ENCODE assay signal across 22 mouse cellular contexts in the genomic region with DNA sequence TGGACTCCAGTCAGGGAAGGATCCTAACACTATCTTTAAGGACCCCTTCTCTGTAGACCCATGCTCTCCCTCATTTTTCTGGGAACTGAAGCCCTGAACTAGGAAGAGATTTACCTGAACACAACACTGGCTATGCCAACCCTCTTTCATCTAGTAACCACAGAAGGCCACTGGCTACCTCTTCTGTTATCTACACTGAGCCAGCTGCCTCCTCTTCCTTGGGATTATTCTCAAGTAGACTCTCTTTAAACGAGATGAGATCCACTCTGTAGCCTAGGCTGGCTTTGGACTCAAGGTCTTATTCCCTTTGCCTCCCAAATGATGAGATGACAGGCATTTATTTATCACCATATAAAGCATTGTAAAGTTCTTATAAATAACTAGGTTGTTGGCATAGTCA. TPM values are rescaled to one million over a fixed set of nuclear protein-coding genes. Genes with fewer than 3 reads are reported as not detected.
DNase-seq lines count a peak whose midpoint lies in the region; ATAC-seq and TF ChIP-seq lines count a peak whose summit lies in the region.
"Had no signal": no experiment of that assay in that cellular context is flagged by ENCODE, and none has a peak within 500 bp of the region (broad histone marks: within the 10 kb centered on the region; RNA-seq: fewer than 3 reads in every experiment).

No protein-coding gene starts in this region.

- DNase-seq in neural tube, embryonic 10.5 days (ENCODE audit: extremely low spot score, low spot score): no peak
- peak; percentile 27 for DNase-seq in liver
- DNase-seq in liver, postnatal 0 days: no peak
- no peak for DNase-seq in spleen, adult 18-20 months
- no peak for DNase-seq in lung, postnatal 14 days
- DNase-seq: adrenal gland, postnatal 25 days; cerebellum, adult 8-10 months; gastrocnemius, postnatal 25 days; kidney, adult 9 months; layer of hippocampus, postnatal 36 days; left cerebral cortex, postnatal 4 days; right cerebral cortex, postnatal 14 days; thymus, postnatal 4 days had no signal

- no peak overlapping the region for H3K27ac ChIP-seq in neural tube, embryonic 13.5 days (replicated peaks)
- H3K27ac ChIP-seq in embryonic facial prominence, embryonic 13.5 days: no peak overlapping the region
- H3K27ac ChIP-seq in liver, postnatal 0 days (ENCODE audit: low read depth): peak overlapping the region; percentile 84
- no peak overlapping the region for H3K27ac ChIP-seq in intestine, postnatal 0 days (ENCODE audit: low read depth, low read length)
- H3K27ac ChIP-seq: embryonic facial prominence, embryonic 12.5 days; forebrain, embryonic 12.5 days; hindbrain, embryonic 10.5 days had no signal

- peak overlapping the region; percentile 94; the same call in 1 of the 2 replicates for H3K4me2 ChIP-seq in neural tube, embryonic 13.5 days
- H3K4me2 ChIP-seq in embryonic facial prominence, embryonic 13.5 days: no peak overlapping the region
- peak overlapping the region; percentile 93 for H3K4me2 ChIP-seq in liver, postnatal 0 days (ENCODE audit: low read depth, low read length)
- H3K4me2 ChIP-seq in intestine, postnatal 0 days (replicated peaks; ENCODE audit: low read depth): no peak overlapping the region

- ATAC-seq in neural tube, embryonic 13.5 days (ENCODE audit: low read depth): no peak
- no peak for ATAC-seq in embryonic facial prominence, embryonic 13.5 days (ENCODE audit: insufficient number of reproducible peaks, insufficient read depth, low FRiP score, low TSS enrichment, low read depth)
- ATAC-seq in liver, postnatal 0 days: no peak
- no peak for ATAC-seq in intestine, postnatal 0 days
- ATAC-seq: CD4-positive, CD25-positive, alpha-beta regulatory T cell, adult 4 months; inflammation-experienced regulatory T-cells, adult 6 months had no signal

- no peaks in the 10 kb centered on the region for H3K27me3 ChIP-seq in neural tube, embryonic 13.5 days
- no peaks in the 10 kb centered on the region for H3K27me3 ChIP-seq in embryonic facial prominence, embryonic 13.5 days
- no peaks in the 10 kb centered on the region for H3K27me3 ChIP-seq in liver, postnatal 0 days (ENCODE audit: insufficient read depth, low read length)
- no peaks in the 10 kb centered on the region for H3K27me3 ChIP-seq in intestine, postnatal 0 days (replicated peaks; ENCODE audit: control insufficient read depth, insufficient read depth, low read length)
- H3K27me3 ChIP-seq: embryonic facial prominence, embryonic 12.5 days; forebrain, embryonic 12.5 days had no signal

- H3K9me3 ChIP-seq in neural tube, embryonic 13.5 days: no peaks in the 10 kb centered on the region
- H3K9me3 ChIP-seq in embryonic facial prominence, embryonic 13.5 days: no peaks in the 10 kb centered on the region
- H3K9me3 ChIP-seq in liver, postnatal 0 days (ENCODE audit: low read length): no peaks in the 10 kb centered on the region
- H3K9me3 ChIP-seq in intestine, postnatal 0 days (ENCODE audit: control insufficient read depth): no peaks in the 10 kb centered on the region
- H3K9me3 ChIP-seq: embryonic facial prominence, embryonic 12.5 days; forebrain, embryonic 12.5 days; G1E; hindbrain, embryonic 10.5 days had no signal

- no peaks in the 10 kb centered on the region; the same call in 1 of the 2 replicates for H3K36me3 ChIP-seq in neural tube, embryonic 13.5 days
- H3K36me3 ChIP-seq in embryonic facial prominence, embryonic 13.5 days: peaks cover 12% of the 10 kb centered on the region; the same call in 1 of the 2 replicates
- no peaks in the 10 kb centered on the region for H3K36me3 ChIP-seq in liver, postnatal 0 days (replicated peaks; ENCODE audit: insufficient read depth, low read length)
- H3K36me3 ChIP-seq in intestine, postnatal 0 days (ENCODE audit: control insufficient read depth, insufficient read depth): no peaks in the 10 kb centered on the region
- H3K36me3 ChIP-seq: forebrain, embryonic 12.5 days had no signal

- 69% methylated on average over 1 of the region's 1 CpGs for WGBS in neural tube, embryonic 13.5 days
- WGBS in embryonic facial prominence, embryonic 13.5 days: 60% methylated on average over 1 of the region's 1 CpGs
- WGBS in liver, postnatal 0 days (ENCODE audit: insufficient replicate concordance): 24% methylated on average over 1 of the region's 1 CpGs
- 43% methylated on average over 1 of the region's 1 CpGs for WGBS in intestine, postnatal 0 days

- peak; percentile 79 for TF ChIP-seq EP300 in liver, postnatal 0 days (IDR thresholded peaks at IDR 0.05; ENCODE audit: low read depth)

- H3K4me3 ChIP-seq in neural tube, embryonic 13.5 days: no peak overlapping the region
- 0 out of 2 replicates have a peak overlapping the region, but pooled peaks have one; percentile 94 for H3K4me3 ChIP-seq in embryonic facial prominence, embryonic 13.5 days
- peak overlapping the region; percentile 85 for H3K4me3 ChIP-seq in liver, postnatal 0 days (ENCODE audit: low read depth, low read length)
- no peak overlapping the region for H3K4me3 ChIP-seq in intestine, postnatal 0 days (ENCODE audit: low read depth, low read length)

- no peak for TF ChIP-seq CTCF in liver, postnatal 0 days (IDR thresholded peaks at IDR 0.05; ENCODE audit: low read depth)
- no peak for TF ChIP-seq CTCF in intestine, postnatal 0 days (IDR thresholded peaks at IDR 0.05; ENCODE audit: low read depth)

- no peak overlapping the region for H3K9ac ChIP-seq in neural tube, embryonic 13.5 days
- H3K9ac ChIP-seq in embryonic facial prominence, embryonic 13.5 days: no peak overlapping the region
- H3K9ac ChIP-seq in liver, postnatal 0 days (replicated peaks): peak overlapping the region; percentile 90
- no peak overlapping the region for H3K9ac ChIP-seq in intestine, postnatal 0 days (ENCODE audit: low read depth, low read length)

- H3K4me1 ChIP-seq in neural tube, embryonic 13.5 days (replicated peaks): peaks cover 28% of the 10 kb centered on the region
- peaks cover 24% of the 10 kb centered on the region for H3K4me1 ChIP-seq in embryonic facial prominence, embryonic 13.5 days
- H3K4me1 ChIP-seq in liver, postnatal 0 days (ENCODE audit: insufficient read depth): peaks cover 33% of the 10 kb centered on the region
- H3K4me1 ChIP-seq in intestine, postnatal 0 days (replicated peaks; ENCODE audit: control insufficient read depth, insufficient read depth, low read length): no peaks in the 10 kb centered on the region

RNA-seq across cellular contexts. Expression of a gene that starts 1.6 kb away (rescaled TPM):
- polyA plus RNA-seq in neural tube, embryonic 13.5 days (2015; fragmentation: Nextera tagmentation; extraction: Ambion mirVana): 23.0 and 28.1 TPM in 2 replicates
- 35.2 and 45.1 TPM in 2 replicates for polyA plus RNA-seq in embryonic facial prominence, embryonic 13.5 days (2015; fragmentation: Nextera tagmentation; extraction: Ambion mirVana)
- 6.1 and 6.6 TPM in 2 replicates for polyA plus RNA-seq in liver, postnatal 0 days (2015; fragmentation: Nextera tagmentation; extraction: Ambion mirVana)
- polyA plus RNA-seq in intestine, postnatal 0 days (2015; fragmentation: Nextera tagmentation; extraction: Ambion mirVana): 11.7 and 14.1 TPM in 2 replicates

Comparison
In these comparisons a context has a peak if more than half of its experiments do, and no peak if none do; other contexts are left out.
1. H3K4me2 ChIP-seq: peak in neural tube, embryonic 13.5 days (single experiment) and liver, postnatal 0 days (single experiment); none in embryonic facial prominence, embryonic 13.5 days (single experiment) and intestine, postnatal 0 days (single experiment).
2. H3K4me3 ChIP-seq: peak in embryonic facial prominence, embryonic 13.5 days (single experiment) and liver, postnatal 0 days (single experiment); none in neural tube, embryonic 13.5 days (single experiment) and intestine, postnatal 0 days (single experiment).